Mouse (Mus musculus): ENCODE results near the gene Bpifc.

The Bpifc gene

DNA sequence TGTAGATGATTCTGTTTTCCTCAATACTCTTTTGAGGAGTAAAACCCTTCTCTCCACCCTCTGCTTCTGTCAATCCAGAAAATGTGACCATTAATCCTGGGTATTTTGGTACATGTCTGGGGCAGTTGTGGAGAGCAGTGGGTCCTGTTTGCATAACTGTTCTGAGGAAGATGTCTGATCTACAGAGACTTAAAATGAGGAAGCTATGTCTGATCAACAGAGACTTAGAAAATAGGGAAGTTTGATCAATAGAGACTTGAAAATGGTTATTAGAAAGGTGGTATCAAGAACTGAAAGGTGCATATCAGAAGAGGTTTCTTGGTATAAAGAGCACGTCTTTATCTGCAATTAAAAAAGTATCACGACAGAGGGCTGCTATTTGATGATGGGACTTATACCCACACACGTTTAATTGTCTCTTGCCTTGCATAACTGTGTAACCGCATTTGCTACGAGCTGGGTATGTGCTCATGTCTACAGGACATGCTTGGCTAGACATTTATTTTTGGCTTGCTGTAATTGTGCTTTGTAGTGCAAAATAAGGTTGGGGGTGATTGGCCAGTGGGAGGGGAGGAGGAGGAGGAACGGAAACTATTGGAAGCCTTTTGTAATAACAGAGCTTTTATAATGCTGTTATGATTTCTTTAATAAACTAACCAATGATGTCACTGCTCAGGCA lies 59.8 kb downstream of the Bpifc start:
- DNase-seq = no peak

DNA sequence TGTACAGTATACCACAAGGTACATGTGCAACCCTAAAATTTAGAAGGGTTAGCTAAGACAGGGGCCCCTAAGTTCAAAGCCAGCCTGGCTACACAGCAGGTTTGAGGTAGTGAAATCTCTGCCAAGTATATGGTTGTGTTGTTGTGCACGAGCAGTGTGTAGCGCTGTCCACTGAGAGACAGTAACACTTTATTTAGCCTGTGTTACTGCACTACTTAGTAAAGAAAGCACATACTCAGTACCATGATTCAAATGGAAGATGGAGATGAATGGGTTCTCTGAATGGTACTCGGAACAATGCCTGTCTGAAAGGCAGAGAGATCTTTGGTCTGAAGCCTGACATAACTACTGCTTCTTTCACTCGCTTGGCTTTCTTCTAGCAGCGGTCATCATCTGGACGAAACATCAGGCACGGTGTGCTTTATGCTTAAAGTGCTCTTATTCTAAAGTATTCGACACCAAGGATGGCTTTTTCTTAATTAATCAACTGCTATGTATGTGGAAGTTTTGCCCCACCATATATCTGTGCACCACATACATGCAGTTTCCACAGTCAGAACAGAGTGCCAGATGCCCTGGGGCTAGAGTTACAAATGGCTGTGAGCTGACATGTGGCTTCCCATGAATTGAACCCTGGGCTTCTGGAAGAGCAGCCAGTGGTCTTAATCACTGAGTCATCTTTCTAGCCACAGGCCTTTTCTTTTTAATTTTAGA lies 63.1 kb downstream of the Bpifc start:
- no peak for DNase-seq

DNA sequence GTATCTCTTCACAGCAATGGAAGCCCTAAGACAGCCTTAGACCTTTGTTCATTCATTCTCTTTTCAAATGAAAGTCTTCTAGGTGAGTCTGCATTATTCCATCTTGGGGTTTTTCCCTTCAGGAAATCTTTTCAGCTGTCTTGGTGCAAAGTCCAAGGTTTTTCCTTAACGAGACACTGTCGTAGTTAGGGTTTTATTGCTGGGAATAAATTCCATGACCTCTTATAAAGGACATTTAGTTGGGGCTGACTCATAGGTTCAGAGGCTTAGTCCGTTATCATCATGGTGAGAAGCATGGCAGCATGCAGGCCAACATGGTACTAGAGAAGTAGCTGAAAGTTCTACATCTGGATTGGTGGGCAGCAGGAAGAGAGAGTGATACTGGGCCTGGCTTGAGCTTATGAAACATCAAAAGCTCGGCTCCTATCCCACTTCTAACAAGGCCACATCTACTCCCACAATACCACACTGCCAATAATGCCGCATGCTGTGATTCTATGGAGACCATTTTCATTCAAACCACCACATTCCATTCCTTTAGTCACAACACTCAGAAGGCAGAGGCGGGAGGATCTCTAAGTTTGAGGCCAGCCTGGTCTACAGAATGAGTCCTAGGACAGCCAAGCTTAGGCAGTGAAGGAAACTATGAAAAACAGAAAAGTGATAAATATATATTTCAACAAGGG lies 75.3 kb downstream of the Bpifc start:
- no peak for DNase-seq

- no peak for DNase-seq
Observed at GRCm38 (mm10) chr10:85929962-85930361, 81.7 kb downstream of the Bpifc start.

DNA sequence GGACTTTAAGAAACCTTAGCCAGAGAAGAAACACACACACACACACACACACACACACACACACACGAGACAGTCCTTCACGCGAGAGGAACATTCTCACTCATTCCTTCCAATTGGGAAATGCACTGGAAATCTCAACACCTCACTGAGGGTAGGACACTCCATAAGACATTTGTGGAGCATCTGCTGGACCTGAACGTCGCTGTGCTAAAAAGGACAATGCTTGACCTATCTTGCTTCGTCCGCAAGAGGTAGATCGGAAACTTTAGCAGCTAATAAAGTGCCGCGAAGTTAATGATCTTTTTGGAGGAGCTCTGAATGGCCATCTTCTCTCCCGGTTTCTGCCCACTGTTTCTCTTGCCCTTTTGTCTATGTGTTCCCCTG lies 82.5 kb downstream of the Bpifc start:
- DNase-seq = peak in 1 of 2 experiments; percentile 6

DNA sequence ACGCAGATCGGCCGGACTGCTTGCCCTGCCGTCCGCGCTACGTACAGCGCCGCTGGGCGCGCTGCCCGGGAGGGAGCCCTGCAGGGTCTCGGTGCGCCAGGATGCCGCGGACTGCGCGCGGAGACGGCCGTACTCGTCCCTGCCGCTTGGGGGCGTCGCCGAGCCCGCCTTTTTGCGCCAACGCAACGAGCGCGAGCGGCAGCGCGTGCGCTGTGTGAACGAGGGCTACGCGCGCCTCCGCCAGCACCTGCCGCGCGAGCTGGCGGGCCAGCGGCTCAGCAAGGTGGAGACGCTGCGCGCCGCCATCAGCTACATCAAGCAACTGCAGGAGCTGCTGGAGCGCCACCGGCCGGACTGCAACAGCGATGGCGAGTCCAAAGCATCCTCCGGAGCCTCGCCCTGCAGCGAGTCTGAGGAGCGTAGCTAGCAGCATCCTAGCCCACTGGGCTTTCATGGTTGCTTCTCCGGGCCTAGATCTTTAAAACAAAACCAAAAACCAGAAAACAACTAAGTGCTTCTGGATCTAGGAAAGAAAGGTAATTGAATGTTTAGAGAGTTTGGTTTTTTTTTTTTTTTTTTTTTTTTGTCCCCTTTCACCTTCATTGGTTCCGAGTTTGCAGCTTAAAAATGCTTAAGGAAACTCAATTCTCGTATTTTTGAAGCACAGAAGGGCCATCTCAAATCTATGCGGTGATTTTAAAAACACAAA lies 83.0 kb downstream of the Bpifc start:
- DNase-seq = peak; percentile 77 to 87

DNA sequence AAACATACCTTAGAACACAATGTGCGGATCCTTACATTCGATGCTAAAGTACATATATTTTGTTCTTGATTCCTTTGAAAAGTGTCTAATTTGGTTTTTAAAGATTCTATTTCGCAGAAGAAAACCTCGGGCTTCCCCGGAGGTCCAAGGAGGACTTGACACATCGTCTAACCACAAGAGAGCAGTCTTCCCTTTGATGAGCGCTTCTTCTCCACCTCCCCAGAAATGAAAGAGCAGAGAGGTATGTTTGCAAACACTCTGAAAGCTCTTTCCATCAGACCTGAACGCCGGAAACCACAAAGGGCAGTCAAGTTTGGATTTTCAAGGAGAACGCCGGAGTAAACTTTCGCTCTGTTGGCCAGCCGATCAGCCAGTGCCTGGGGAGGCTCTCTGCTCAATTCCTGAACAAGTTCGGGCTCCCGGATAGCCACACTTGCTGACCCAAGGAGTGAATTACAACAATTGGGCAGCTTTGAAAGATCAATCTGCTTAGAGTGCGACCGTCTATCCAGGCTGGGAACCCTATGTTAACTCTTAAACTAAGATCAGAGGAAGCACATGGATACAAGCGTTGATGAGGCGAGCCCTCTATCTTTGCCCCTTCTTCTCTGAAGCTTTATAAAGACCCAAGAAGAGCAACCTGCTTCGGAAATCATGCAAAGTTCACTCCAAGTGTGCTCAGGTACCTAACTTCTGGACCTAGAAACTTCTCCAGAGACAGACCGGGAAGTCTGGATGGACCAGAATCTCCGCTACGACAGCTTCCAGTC lies 83.8 kb downstream of the Bpifc start, which contains the start of gene Ascl4:
Ascl4 (plus strand) TSS at position 6 of the 770 bp plus-strand sequence.
- peak; percentile 20 to 40 for DNase-seq

DNA sequence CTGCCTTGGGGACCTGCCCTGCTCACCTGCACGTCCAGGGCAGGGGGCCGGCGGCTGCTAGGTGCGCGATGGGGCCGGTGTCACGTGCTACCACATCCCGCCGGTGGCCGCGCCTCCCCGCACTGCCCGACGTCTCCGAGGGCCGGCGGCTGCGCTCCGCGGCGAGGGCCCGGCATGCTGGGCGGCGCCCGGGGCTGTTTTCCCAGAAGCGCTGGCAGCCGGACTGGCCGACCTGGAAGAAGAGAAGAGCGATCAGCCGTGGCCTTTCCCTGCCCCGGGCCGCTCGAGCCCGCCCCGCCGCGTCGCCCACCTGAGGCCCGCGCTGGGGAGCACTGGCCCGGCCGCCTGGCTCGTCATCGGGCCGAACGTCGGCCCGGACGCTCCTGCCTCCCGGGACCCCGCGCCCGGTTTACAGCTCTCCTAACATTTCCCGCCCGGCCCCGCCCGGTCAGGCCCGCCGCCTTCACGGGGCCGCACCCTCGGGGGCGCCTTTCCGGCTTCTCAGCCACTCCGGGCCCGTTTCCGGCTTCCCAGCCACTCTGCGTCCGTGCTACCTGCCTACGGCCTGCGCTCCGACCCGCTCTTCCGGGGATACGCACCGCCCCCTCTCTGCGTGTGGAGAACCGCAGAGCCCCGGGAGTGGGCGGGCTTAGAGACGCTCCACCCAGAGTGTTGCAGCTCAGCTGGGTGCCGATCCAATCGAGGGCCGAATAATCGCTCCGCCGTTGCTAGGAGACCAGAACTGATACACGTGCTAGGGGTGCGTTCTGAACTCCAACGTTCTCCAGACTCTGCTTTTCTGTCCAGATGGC lies 95.0 kb downstream of the Bpifc start, which contains the start of gene Prdm4:
Prdm4 (minus strand) TSS at position 645 of the 812 bp plus-strand sequence.
- DNase-seq = peak; percentile 97 to 98

Data from kidney, postnatal 4 days (tissue).